Mouse (Mus musculus): ENCODE results near the gene Gamt. TPM values are rescaled to one million over a fixed set of nuclear protein-coding genes. Genes with fewer than 3 reads are reported as not detected.

Gamt gene
- 57.2 and 59.0 TPM in 2 replicates for polyA plus RNA-seq (2014; fragmentation: Nextera tagmentation; extraction: Ambion mirVana)

DNA sequence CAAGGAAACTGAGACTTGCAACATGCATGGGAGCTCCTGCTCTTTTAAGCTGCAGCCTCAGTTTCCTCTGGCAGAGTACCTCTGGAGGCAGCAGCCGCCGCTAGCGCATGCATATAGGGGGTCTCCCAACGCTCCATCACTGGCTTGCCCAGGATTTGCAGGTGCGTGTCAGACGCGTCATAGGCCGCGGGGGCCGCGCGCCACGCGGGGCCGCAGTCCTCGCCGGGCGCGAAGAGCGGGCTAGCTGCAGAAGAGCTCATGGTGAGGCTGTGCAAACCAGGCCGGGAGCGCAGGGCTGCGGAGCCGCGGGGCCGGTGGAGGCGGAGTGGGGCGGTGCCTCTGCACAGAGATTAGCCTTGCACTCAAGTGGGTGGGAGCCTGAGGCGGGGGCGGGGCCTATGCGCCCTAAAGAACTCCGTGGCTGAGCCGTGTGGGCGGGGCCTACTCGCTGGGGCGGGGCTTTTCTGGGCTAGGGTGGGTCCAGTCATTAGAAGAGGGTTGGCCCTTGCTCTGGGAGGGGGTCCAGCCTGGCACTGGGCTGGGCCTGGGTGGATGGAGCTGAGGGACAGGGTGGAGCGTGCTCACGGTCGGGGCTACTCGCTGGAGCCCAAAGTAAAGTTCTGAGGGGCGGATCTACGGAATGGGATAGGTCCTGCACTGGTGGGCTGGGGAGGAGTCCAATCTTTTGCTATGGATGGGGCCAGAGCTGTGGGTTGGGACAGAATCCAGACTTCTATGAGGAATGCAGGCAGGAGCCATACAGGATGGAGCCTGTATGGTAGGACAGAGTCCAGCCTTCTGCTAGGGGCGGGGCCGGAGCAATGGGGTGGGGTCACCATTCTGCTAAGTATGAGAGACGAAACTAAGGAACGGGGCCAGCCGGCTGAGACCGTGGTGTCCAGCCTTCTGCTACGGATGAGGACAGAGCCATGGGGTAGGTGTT is at the start of gene Gamt, which contains the start of gene Dazap1:
TSS of gene Gamt (minus strand) at position 371 of the 943 bp plus-strand sequence.
TSS of gene Dazap1 (plus strand) at position 845 of the 943 bp plus-strand sequence.
- peaks cover 19% of the 10 kb centered on the region for H3K36me3 ChIP-seq (ENCODE audit: control insufficient read depth, insufficient read depth, low read length)
- ATAC-seq (replicated peaks; ENCODE audit: insufficient number of reproducible peaks, low FRiP score, low TSS enrichment) = peak; percentile 84
- under 1% methylated on average over 48 of the region's 49 CpGs for WGBS (ENCODE audit: insufficient replicate concordance)

DNA sequence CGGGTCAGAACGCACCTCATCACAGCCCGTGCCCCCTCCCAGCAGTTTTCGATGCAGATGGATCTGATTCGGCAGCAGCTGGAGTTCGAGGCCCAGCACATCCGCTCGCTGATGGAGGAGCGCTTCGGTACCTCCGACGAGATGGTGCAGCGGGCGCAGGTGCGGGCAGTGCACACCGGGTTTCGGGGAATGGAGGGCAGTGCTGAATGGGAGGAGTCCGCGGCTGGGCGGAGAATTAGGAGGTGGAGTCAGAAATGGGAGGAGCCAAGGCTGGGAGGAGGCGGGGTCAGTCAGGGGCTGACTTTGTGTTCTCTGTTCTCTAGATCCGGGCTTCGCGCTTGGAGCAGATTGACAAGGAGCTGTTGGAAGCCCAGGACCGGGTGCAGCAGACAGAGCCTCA is 44.0 kb upstream of the Gamt start:
- peak overlapping the region; percentile 30; the same call in 1 of the 2 replicates for H3K4me2 ChIP-seq
- no peaks in the 10 kb centered on the region for H3K9me3 ChIP-seq (replicated peaks; ENCODE audit: control insufficient read depth, low read length)
- ATAC-seq (replicated peaks; ENCODE audit: insufficient number of reproducible peaks, low FRiP score, low TSS enrichment) = no peak; the same call in 1 of the 2 replicates
- no peak overlapping the region for H3K9ac ChIP-seq (ENCODE audit: low read depth, low read length)
- H3K36me3 ChIP-seq (ENCODE audit: control insufficient read depth, insufficient read depth, low read length) = no peaks in the 10 kb centered on the region
- H3K4me3 ChIP-seq (ENCODE audit: low read depth, low read length) = peak overlapping the region; percentile 2; the same call in 1 of the 2 replicates
- H3K27ac ChIP-seq (ENCODE audit: low read depth, low read length) = no peak overlapping the region
- H3K4me1 ChIP-seq (ENCODE audit: control insufficient read depth, insufficient read depth, low read length) = peaks cover 6% of the 10 kb centered on the region; the same call in 1 of the 2 replicates
- peaks cover 71% of the 10 kb centered on the region for H3K27me3 ChIP-seq (ENCODE audit: control insufficient read depth, insufficient read depth, low read length)
- WGBS (ENCODE audit: insufficient replicate concordance) = 6% methylated on average over 25 of the region's 25 CpGs

More for the DNA sequence above, at the start of gene Gamt, which contains the start of gene Dazap1:
- Histone ChIP-seq H3K9me3 (replicated peaks; ENCODE audit: control insufficient read depth, low read length) (no peaks in the 10 kb centered on the region), H3K4me2 (peak within 1 kb of the TSS; percentile 95), H3K4me1 (ENCODE audit: control insufficient read depth, insufficient read depth, low read length) (peaks cover 29% of the 10 kb centered on the region), H3K27ac (ENCODE audit: low read depth, low read length) (peak within 1 kb of the TSS; percentile 98), H3K9ac (ENCODE audit: low read depth, low read length) (peak within 1 kb of the TSS; percentile 79), H3K27me3 (ENCODE audit: control insufficient read depth, insufficient read depth, low read length) (no peaks in the 10 kb centered on the region), H3K4me3 (ENCODE audit: low read depth, low read length) (peak within 1 kb of the TSS; percentile 58)

DNA sequence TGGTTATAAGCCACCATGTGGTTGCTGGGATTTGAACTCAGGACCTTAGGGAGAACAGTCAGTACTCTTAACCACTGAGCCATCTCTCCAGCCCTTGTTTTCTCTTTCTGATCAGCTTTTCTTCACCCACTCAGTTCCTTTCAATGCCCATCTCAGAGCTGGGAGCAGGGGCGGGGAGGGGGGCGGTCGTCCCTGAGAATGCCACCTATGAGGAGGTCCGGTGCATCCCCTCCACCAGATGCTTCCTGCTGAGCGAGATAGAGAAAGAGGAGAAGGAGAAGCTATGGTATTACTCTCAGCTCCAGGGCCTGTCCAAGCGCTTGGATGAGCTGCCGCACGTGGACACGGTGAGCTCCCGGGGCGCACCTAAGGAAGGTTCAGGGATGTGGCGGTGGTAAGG is 43.6 kb upstream of the Gamt start:
- peak overlapping the region; percentile 2; the same call in 1 of the 2 replicates for H3K4me3 ChIP-seq (ENCODE audit: low read depth, low read length)
- ATAC-seq (replicated peaks; ENCODE audit: insufficient number of reproducible peaks, low FRiP score, low TSS enrichment) = no peak

DNA sequence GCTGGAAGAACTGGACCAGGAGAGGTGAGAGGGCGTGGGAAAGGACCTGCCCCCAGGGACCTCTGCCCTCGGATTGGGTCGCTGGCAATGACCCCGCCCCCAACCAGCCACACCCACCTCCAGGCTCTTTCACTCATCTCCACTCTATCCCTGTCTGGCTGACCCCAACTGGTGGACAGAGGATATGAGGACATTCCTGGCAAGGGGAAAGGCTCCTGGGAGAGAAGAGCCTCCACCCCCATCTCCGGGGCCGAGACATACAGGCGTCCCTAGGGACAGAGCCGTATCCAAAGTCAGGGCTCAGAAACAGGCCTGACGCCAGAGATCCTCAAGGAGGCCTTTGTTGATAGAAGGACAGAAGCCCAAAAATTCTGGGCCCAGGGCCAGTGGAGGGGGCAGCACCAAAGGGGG is 41.7 kb upstream of the Gamt start:
- Histone ChIP-seq H3K9ac (ENCODE audit: low read depth, low read length) (no peak overlapping the region), H3K4me1 (ENCODE audit: control insufficient read depth, insufficient read depth, low read length) (peaks cover 6% of the 10 kb centered on the region; the same call in 1 of the 2 replicates), H3K36me3 (ENCODE audit: control insufficient read depth, insufficient read depth, low read length) (no peaks in the 10 kb centered on the region), H3K27me3 (ENCODE audit: control insufficient read depth, insufficient read depth, low read length) (peaks cover 81% of the 10 kb centered on the region), H3K27ac (ENCODE audit: low read depth, low read length) (no peak overlapping the region), H3K9me3 (replicated peaks; ENCODE audit: control insufficient read depth, low read length) (no peaks in the 10 kb centered on the region), H3K4me3 (ENCODE audit: low read depth, low read length) (no peak overlapping the region), H3K4me2 (peak overlapping the region; percentile 38; the same call in 1 of the 2 replicates)
- no peak for ATAC-seq (replicated peaks; ENCODE audit: insufficient number of reproducible peaks, low FRiP score, low TSS enrichment)
- WGBS (ENCODE audit: insufficient replicate concordance) = 9% methylated on average over 9 of the region's 9 CpGs

More for the DNA sequence above, 43.6 kb upstream of the Gamt start:
- H3K36me3 ChIP-seq (ENCODE audit: control insufficient read depth, insufficient read depth, low read length) = no peaks in the 10 kb centered on the region
- H3K9ac ChIP-seq (ENCODE audit: low read depth, low read length) = no peak overlapping the region
- no peak overlapping the region for H3K27ac ChIP-seq (ENCODE audit: low read depth, low read length)
- no peaks in the 10 kb centered on the region for H3K9me3 ChIP-seq (replicated peaks; ENCODE audit: control insufficient read depth, low read length)
- peaks cover 6% of the 10 kb centered on the region; the same call in 1 of the 2 replicates for H3K4me1 ChIP-seq (ENCODE audit: control insufficient read depth, insufficient read depth, low read length)
- H3K4me2 ChIP-seq = peak overlapping the region; percentile 30; the same call in 1 of the 2 replicates
- WGBS (ENCODE audit: insufficient replicate concordance) = 15% methylated on average over 12 of the region's 12 CpGs
- H3K27me3 ChIP-seq (ENCODE audit: control insufficient read depth, insufficient read depth, low read length) = peaks cover 74% of the 10 kb centered on the region

DNA sequence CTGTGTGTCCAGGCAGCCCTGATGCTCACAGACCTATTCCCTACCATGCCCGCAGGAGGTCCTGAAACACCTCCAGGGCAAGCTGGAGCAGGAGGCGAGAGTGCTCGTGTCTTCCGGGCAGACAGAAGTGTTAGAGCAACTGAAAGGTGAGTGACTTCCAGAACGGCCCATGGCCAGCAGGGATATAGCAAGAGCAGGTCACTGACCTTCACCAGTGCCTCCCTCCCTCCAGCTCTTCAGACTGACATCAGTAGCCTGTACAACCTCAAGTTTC is 41.2 kb upstream of the Gamt start:
- Histone ChIP-seq H3K9me3 (replicated peaks; ENCODE audit: control insufficient read depth, low read length) (no peaks in the 10 kb centered on the region), H3K4me2 (peak overlapping the region; percentile 38; the same call in 1 of the 2 replicates), H3K27me3 (ENCODE audit: control insufficient read depth, insufficient read depth, low read length) (peaks cover 81% of the 10 kb centered on the region), H3K4me1 (ENCODE audit: control insufficient read depth, insufficient read depth, low read length) (peaks cover 6% of the 10 kb centered on the region; the same call in 1 of the 2 replicates), H3K27ac (ENCODE audit: low read depth, low read length) (no peak overlapping the region), H3K4me3 (ENCODE audit: low read depth, low read length) (no peak overlapping the region), H3K9ac (ENCODE audit: low read depth, low read length) (no peak overlapping the region), H3K36me3 (ENCODE audit: control insufficient read depth, insufficient read depth, low read length) (no peaks in the 10 kb centered on the region)
- WGBS (ENCODE audit: insufficient replicate concordance) = 53% methylated on average over 5 of the region's 5 CpGs
- no peak for ATAC-seq (replicated peaks; ENCODE audit: insufficient number of reproducible peaks, low FRiP score, low TSS enrichment)

DNA sequence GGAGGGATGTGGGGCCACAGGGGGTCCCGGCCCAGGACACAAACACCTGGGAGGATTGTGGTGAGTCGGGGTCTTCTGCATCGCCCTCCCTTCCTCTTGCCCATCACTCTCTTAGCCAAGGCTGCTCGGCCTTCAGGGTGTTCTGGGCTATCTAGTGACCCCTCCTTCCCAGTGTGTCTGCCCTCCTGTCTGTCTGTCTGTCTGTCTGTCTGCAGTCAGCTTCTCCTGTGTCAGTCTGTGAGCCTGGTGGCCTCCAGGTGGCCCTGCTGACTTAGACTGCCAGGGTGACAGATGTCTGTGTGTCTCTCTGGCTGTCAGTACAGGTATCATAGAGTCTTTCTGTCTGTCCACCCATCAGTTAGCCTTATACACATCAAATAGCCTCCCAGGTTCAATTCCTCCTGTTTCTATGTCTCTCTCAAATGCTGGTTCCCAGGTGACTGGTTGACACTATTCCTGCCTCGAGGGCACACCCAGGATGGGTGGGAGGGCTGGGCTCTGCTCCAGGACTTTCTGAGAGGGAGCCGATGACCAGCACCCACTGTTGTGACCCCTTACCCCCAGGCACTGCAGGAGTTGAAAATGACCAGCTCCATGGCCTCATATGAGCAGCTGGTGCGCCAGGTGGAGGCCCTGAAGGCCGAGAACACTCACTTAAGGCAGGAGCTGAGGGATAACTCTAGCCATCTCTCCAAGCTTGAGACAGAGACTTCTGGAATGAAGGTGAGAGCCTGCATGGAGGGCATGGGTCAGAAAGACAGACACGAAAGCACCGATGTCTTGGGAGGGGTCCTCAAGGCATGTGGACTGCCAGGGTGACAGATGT is 40.7 kb upstream of the Gamt start:
- WGBS (ENCODE audit: insufficient replicate concordance) = 69% methylated on average over 10 of the region's 10 CpGs
- no peak overlapping the region for H3K9ac ChIP-seq (ENCODE audit: low read depth, low read length)
- no peak overlapping the region for H3K27ac ChIP-seq (ENCODE audit: low read depth, low read length)
- no peak for ATAC-seq (replicated peaks; ENCODE audit: insufficient number of reproducible peaks, low FRiP score, low TSS enrichment)
- H3K36me3 ChIP-seq (ENCODE audit: control insufficient read depth, insufficient read depth, low read length) = no peaks in the 10 kb centered on the region
- peaks cover 6% of the 10 kb centered on the region; the same call in 1 of the 2 replicates for H3K4me1 ChIP-seq (ENCODE audit: control insufficient read depth, insufficient read depth, low read length)
- no peak overlapping the region for H3K4me3 ChIP-seq (ENCODE audit: low read depth, low read length)
- peaks cover 80% of the 10 kb centered on the region for H3K27me3 ChIP-seq (ENCODE audit: control insufficient read depth, insufficient read depth, low read length)
- H3K9me3 ChIP-seq (replicated peaks; ENCODE audit: control insufficient read depth, low read length) = no peaks in the 10 kb centered on the region
- no peak overlapping the region for H3K4me2 ChIP-seq

DNA sequence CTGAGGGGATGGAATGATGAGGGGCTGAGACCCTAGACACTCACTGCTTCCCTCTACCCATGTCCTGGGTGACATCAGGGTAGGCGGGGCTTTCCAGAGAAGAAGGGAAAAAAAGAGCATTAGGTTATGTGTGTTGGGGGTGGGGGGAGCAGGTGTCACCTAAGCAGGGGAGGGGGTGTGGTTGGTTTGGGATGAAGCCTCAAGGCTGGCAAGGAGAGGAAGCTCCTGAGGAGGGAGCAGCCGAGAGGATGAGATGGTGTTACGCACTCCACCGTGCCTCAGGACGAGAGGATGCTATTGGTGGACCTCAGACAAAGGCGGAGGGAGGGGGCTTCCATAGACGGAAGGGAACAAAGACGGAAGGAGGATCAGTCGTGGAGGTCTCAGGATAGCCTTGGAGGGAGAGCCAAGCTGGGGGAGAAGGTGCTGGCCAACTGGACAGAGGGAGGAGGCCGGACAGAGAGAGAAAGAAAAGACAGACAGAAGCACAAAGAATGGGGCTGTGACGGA is 39.9 kb upstream of the Gamt start:
- no peak for ATAC-seq (replicated peaks; ENCODE audit: insufficient number of reproducible peaks, low FRiP score, low TSS enrichment)
- H3K4me2 ChIP-seq = no peak overlapping the region
- 26% methylated on average over 11 of the region's 11 CpGs for WGBS (ENCODE audit: insufficient replicate concordance)

DNA sequence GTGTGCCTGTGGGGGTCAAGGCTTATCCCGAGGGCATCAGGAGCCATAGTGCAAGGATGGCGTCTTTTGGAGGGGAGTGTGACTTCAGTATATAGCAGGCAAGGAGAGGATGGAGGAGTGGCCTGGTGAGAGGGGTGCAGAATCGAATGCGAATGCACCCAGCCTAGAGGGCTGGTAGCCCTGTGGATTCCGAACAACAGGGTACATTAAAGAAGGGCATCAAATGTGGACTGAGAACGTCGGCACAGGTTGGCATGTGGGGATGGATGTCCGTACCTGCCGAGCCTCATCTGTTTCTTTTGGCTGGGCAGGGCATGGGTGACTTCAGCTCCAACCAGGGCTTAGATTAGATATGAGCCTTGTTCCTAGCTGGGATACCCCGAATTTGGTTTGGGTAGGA is 39.0 kb upstream of the Gamt start:
- ATAC-seq (replicated peaks; ENCODE audit: insufficient number of reproducible peaks, low FRiP score, low TSS enrichment) = no peak
- no peak overlapping the region for H3K9ac ChIP-seq (ENCODE audit: low read depth, low read length)
- 51% methylated on average over 10 of the region's 10 CpGs for WGBS (ENCODE audit: insufficient replicate concordance)
- H3K4me3 ChIP-seq (ENCODE audit: low read depth, low read length) = no peak overlapping the region
- H3K36me3 ChIP-seq (ENCODE audit: control insufficient read depth, insufficient read depth, low read length) = peaks cover 2% of the 10 kb centered on the region; the same call in 1 of the 2 replicates
- peaks cover 9% of the 10 kb centered on the region; the same call in 1 of the 2 replicates for H3K4me1 ChIP-seq (ENCODE audit: control insufficient read depth, insufficient read depth, low read length)
- H3K27ac ChIP-seq (ENCODE audit: low read depth, low read length) = no peak overlapping the region
- H3K4me2 ChIP-seq = no peak overlapping the region
- peaks cover 64% of the 10 kb centered on the region for H3K27me3 ChIP-seq (ENCODE audit: control insufficient read depth, insufficient read depth, low read length)
- H3K9me3 ChIP-seq (replicated peaks; ENCODE audit: control insufficient read depth, low read length) = no peaks in the 10 kb centered on the region

More for the DNA sequence above, 39.9 kb upstream of the Gamt start:
- no peaks in the 10 kb centered on the region for H3K36me3 ChIP-seq (ENCODE audit: control insufficient read depth, insufficient read depth, low read length)
- peaks cover 73% of the 10 kb centered on the region for H3K27me3 ChIP-seq (ENCODE audit: control insufficient read depth, insufficient read depth, low read length)
- no peak overlapping the region for H3K27ac ChIP-seq (ENCODE audit: low read depth, low read length)
- no peak overlapping the region for H3K9ac ChIP-seq (ENCODE audit: low read depth, low read length)
- no peak overlapping the region for H3K4me3 ChIP-seq (ENCODE audit: low read depth, low read length)
- peaks cover 6% of the 10 kb centered on the region; the same call in 1 of the 2 replicates for H3K4me1 ChIP-seq (ENCODE audit: control insufficient read depth, insufficient read depth, low read length)
- no peaks in the 10 kb centered on the region for H3K9me3 ChIP-seq (replicated peaks; ENCODE audit: control insufficient read depth, low read length)

Measured in heart, embryonic 11.5 days (tissue).